Mouse (Mus musculus): ENCODE data around the gene Fam114a1.

Fam114a1 gene

GRCm38 (mm10) chr5:65003946-65004535 is 34.2 kb downstream of the Fam114a1 start:
- DNase-seq (ENCODE audit: low spot score in 2 of 2) = no peak

- DNase-seq (ENCODE audit: low spot score in 2 of 2) = no peak
These were observed 35.4 kb downstream of the Fam114a1 start for GRCm38 (mm10) chr5:65005251-65005650.

GRCm38 (mm10) chr5:65006011-65006491 is 36.2 kb downstream of the Fam114a1 start:
- no peak for DNase-seq (ENCODE audit: low spot score in 2 of 2)

GRCm38 (mm10) chr5:65011901-65012573 is 42.2 kb downstream of the Fam114a1 start:
- no peak for DNase-seq (ENCODE audit: low spot score in 2 of 2)

- no peak for DNase-seq (ENCODE audit: low spot score in 2 of 2)
These were observed 45.6 kb downstream of the Fam114a1 start for GRCm38 (mm10) chr5:65015508-65015907.

- no peak for DNase-seq (ENCODE audit: low spot score in 2 of 2)
These were observed 49.2 kb downstream of the Fam114a1 start for GRCm38 (mm10) chr5:65019109-65019508.

GRCm38 (mm10) chr5:65019823-65020222 is 50.0 kb downstream of the Fam114a1 start:
- DNase-seq (ENCODE audit: low spot score in 2 of 2) = no peak

- no peak for DNase-seq (ENCODE audit: low spot score in 2 of 2)
These were observed 52.1 kb downstream of the Fam114a1 start for GRCm38 (mm10) chr5:65022006-65022405.

GRCm38 (mm10) chr5:65024641-65025040 is 54.8 kb downstream of the Fam114a1 start:
- DNase-seq (ENCODE audit: low spot score in 2 of 2) = no peak

GRCm38 (mm10) chr5:65025916-65026315 is 56.0 kb downstream of the Fam114a1 start:
- peak in 1 of 2 experiments; percentile 33 for DNase-seq (ENCODE audit: low spot score in 2 of 2)

GRCm38 (mm10) chr5:65026776-65027175 is 56.9 kb downstream of the Fam114a1 start:
- DNase-seq (ENCODE audit: low spot score in 2 of 2) = no peak

- DNase-seq (ENCODE audit: low spot score in 2 of 2) = no peak
These were observed 58.1 kb downstream of the Fam114a1 start for GRCm38 (mm10) chr5:65028019-65028418.

GRCm38 (mm10) chr5:65036597-65036996 is 66.7 kb downstream of the Fam114a1 start:
- no peak for DNase-seq (ENCODE audit: low spot score in 2 of 2)

- peak in 1 of 2 experiments; percentile 29 for DNase-seq (ENCODE audit: low spot score in 2 of 2)
These were observed 68.4 kb downstream of the Fam114a1 start for GRCm38 (mm10) chr5:65038305-65038704.

- DNase-seq (ENCODE audit: low spot score in 2 of 2) = no peak
These were observed 69.1 kb downstream of the Fam114a1 start for GRCm38 (mm10) chr5:65038811-65039571.

GRCm38 (mm10) chr5:65040463-65040862 is 70.6 kb downstream of the Fam114a1 start:
- DNase-seq (ENCODE audit: low spot score in 2 of 2) = peak; percentile 28 to 72

GRCm38 (mm10) chr5:65043407-65043895 is 73.6 kb downstream of the Fam114a1 start:
- no peak for DNase-seq (ENCODE audit: low spot score in 2 of 2)

GRCm38 (mm10) chr5:65045642-65046370 is 75.9 kb downstream of the Fam114a1 start:
- no peak for DNase-seq (ENCODE audit: low spot score in 2 of 2)

- no peak for DNase-seq (ENCODE audit: low spot score in 2 of 2)
These were observed 76.8 kb downstream of the Fam114a1 start for GRCm38 (mm10) chr5:65046442-65047284.

GRCm38 (mm10) chr5:65047285-65047855 is 77.5 kb downstream of the Fam114a1 start:
- DNase-seq (ENCODE audit: low spot score in 2 of 2) = no peak

Measured in spleen, postnatal 4 days (tissue).